Mouse (Mus musculus): ENCODE measurements at regions not wholly inside any gene's neighbourhood (a gene's known extent, or its start where the extent isn't known, plus 50 kb on each side); places are given as distances from the start of the nearest gene placed in this dataset.
A peak's percentile ranks its signal among the peaks of the same experiment; 100 is the strongest.

GRCm38 (mm10) chr5:61613232-61613631 lies 195.4 kb upstream of the G6pd2 start:
- intact Hi-C loops (cut with DNase I) = no loop called here
- no peak for DNase-seq (ENCODE audit: extremely low spot score in 1 of 2, low spot score in 2 of 2)

GRCm38 (mm10) chr5:61630398-61630797 lies 178.2 kb upstream of the G6pd2 start:
- intact Hi-C loops (cut with DNase I) = no loop called here
- DNase-seq (ENCODE audit: extremely low spot score in 1 of 2, low spot score in 2 of 2) = no peak

- DNase-seq (ENCODE audit: extremely low spot score in 1 of 2, low spot score in 2 of 2) = peak; percentile 5 to 18
- intact Hi-C loops (cut with DNase I) = no loop called here
These were observed 161.9 kb upstream of the G6pd2 start for GRCm38 (mm10) chr5:61646711-61647110.
